Mouse (Mus musculus): Measurements from ENCODE around the gene Icam5.
"Not testable (repeated sequence)": the region's sequence is repeated elsewhere in the genome, so short reads cannot be mapped to it uniquely, and the experiment has no call there.

DNA sequence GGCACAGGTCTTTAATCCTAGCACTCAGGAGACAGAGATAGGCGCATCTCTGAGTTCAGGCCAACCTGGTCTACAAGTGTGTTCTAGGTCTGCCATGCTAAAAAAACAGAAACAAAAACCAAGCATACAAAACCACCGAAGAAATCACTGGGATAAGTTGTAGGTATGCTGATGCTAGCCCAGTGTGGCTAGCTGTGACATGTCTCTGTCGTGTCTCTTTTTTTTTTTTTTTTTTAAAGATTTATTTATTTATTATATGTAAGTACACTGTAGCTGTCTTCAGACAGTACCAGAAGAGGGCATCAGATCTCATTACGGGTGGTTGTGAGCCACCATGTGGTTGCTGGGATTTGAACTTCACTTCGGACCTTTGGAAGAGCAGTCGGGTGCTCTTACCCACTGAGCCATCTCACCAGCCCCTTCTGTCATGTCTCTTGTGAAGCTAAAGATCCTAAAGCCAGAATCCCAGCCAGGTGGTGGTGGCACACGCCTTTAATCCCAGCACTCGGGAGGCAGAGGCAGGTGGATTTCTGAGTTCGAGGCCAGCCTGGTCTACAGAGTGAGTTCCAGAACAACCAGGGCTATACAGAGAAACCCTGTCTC lies 20.8 kb upstream of the Icam5 start:
- not testable (repeated sequence) for TF ChIP-seq CTCF (IDR thresholded peaks at IDR 0.05; ENCODE audit: low read depth, low read length); POLR2AphosphoS5 (IDR thresholded peaks at IDR 0.05; ENCODE audit: insufficient replicate concordance, low read depth, low read length)

All from G1E (cell line).